Mouse (Mus musculus) brain, embryonic 18.5 days (tissue): ENCODE measurements around the gene Rsc1a1.

Source experiments
- DNase-seq: peaks from one replicate; pipeline ENCODE4 v3.0.0-alpha.2; 2012; ENCODE audit warnings: low read depth, low spot score

Rsc1a1 gene

GRCm38 (mm10) chr4:141704625-141705024 lies 19.2 kb upstream of the Rsc1a1 start:
- no peak for DNase-seq

- no peak for DNase-seq
Measured at GRCm38 (mm10) chr4:141694719-141695118, 9.3 kb upstream of the Rsc1a1 start.

- DNase-seq, result no peak
Measured at GRCm38 (mm10) chr4:141688505-141688904, 3.1 kb upstream of the Rsc1a1 start.

- no peak for DNase-seq
Measured at GRCm38 (mm10) chr4:141686525-141686924, 1.1 kb upstream of the Rsc1a1 start.

- DNase-seq, result no peak
Measured at GRCm38 (mm10) chr4:141686093-141686492, 694 bp upstream of the Rsc1a1 start.

- DNase-seq, result no peak
Measured at GRCm38 (mm10) chr4:141682706-141683230, 2.6 kb downstream of the Rsc1a1 start.

GRCm38 (mm10) chr4:141681767-141682166 lies 3.6 kb downstream of the Rsc1a1 start:
- no peak for DNase-seq

GRCm38 (mm10) chr4:141680892-141681291 lies 4.5 kb downstream of the Rsc1a1 start:
- no peak for DNase-seq

GRCm38 (mm10) chr4:141679016-141679415 lies 6.4 kb downstream of the Rsc1a1 start:
- DNase-seq, result no peak

- no peak for DNase-seq
Measured at GRCm38 (mm10) chr4:141676462-141676979, 8.9 kb downstream of the Rsc1a1 start.

GRCm38 (mm10) chr4:141672325-141672724 lies 13.1 kb downstream of the Rsc1a1 start:
- DNase-seq, result no peak

GRCm38 (mm10) chr4:141671389-141671788 lies 14.0 kb downstream of the Rsc1a1 start:
- no peak for DNase-seq

- no peak for DNase-seq
Measured at GRCm38 (mm10) chr4:141669898-141670712, 15.3 kb downstream of the Rsc1a1 start.

- DNase-seq, result no peak
Measured at GRCm38 (mm10) chr4:141664799-141665198, 20.6 kb downstream of the Rsc1a1 start, which contains the start of gene Plekhm2. Plekhm2 (minus strand) TSS chr4:141664899.

- DNase-seq, result peak; percentile 22
Measured at GRCm38 (mm10) chr4:141664011-141664745, 21.2 kb downstream of the Rsc1a1 start.

- no peak for DNase-seq
Measured at GRCm38 (mm10) chr4:141663122-141663931, 22.1 kb downstream of the Rsc1a1 start.

- DNase-seq, result no peak
Measured at GRCm38 (mm10) chr4:141660884-141661283, 24.5 kb downstream of the Rsc1a1 start.

GRCm38 (mm10) chr4:141659739-141660138 lies 25.7 kb downstream of the Rsc1a1 start:
- no peak for DNase-seq

- DNase-seq, result no peak
Measured at GRCm38 (mm10) chr4:141658846-141659484, 26.4 kb downstream of the Rsc1a1 start.

GRCm38 (mm10) chr4:141656932-141657331 lies 28.5 kb downstream of the Rsc1a1 start:
- DNase-seq, result no peak
